17 mouse cellular contexts compared by ENCODE assay signal in the genomic region with DNA sequence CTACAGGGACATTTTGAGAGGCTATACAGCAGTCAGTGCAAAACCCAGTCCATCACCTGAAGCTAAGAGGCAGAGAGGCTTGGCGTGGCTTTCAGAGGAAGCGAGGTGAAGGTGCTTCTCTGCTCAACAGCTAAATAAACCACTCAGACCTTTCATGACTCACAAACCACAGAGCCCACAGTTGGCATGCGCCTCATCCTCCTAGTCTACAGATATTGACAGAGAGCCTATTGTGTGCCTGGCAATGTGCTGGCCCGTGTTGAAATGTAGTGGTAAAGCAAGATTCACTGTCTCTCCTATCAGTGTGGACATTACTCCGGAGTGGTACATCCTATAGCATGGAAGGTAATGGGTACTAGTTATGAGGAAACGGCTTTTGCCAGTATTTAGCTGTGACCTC.
A peak's percentile ranks its signal among the peaks of the same experiment; 100 is the strongest.
DNase-seq lines count a peak whose midpoint lies in the region; ATAC-seq and TF ChIP-seq lines count a peak whose summit lies in the region.
"Had no signal": no experiment of that assay in that cellular context is flagged by ENCODE, and none has a peak within 500 bp of the region (broad histone marks: within the 10 kb centered on the region; RNA-seq: fewer than 3 reads in every experiment).

No protein-coding gene starts in this region.

- in situ Hi-C loops in CH12.LX (cut with MboI; ENCODE audit: low pct_ligation_motif_present, low pct_unique_long_range_greater_than_20kb, low sequenced_read_pairs) = no loop called here

- H3K79me2 ChIP-seq in CH12.LX (replicated peaks; ENCODE audit: control insufficient read depth, extremely low read depth, insufficient read depth, poor library complexity, severe bottlenecking) = no peaks in the 10 kb centered on the region

- H3K27me3 ChIP-seq in CH12.LX (replicated peaks) = no peaks in the 10 kb centered on the region
- H3K27me3 ChIP-seq in splenic B cell, adult 2 months (ENCODE audit: control insufficient read depth, insufficient read depth, low read length, poor library complexity, severe bottlenecking) = no peaks in the 10 kb centered on the region
- H3K27me3 ChIP-seq in hindbrain, embryonic 13.5 days = no peaks in the 10 kb centered on the region
- H3K27me3 ChIP-seq in cerebellum, adult 2 months (ENCODE audit: control insufficient read depth, insufficient read depth, low read length) = no peaks in the 10 kb centered on the region
- H3K27me3 ChIP-seq in heart, embryonic 10.5 days (ENCODE audit: insufficient read depth, poor library complexity, severe bottlenecking) = no peaks in the 10 kb centered on the region
- H3K27me3 ChIP-seq: heart, embryonic 12.5 days; hindbrain, embryonic 12.5 days; midbrain, embryonic 15.5 days had no signal

- H3K9me3 ChIP-seq in CH12.LX (replicated peaks; ENCODE audit: low read length) = no peaks in the 10 kb centered on the region
- no peaks in the 10 kb centered on the region for H3K9me3 ChIP-seq in hindbrain, embryonic 13.5 days
- H3K9me3 ChIP-seq in heart, embryonic 10.5 days = no peaks in the 10 kb centered on the region
- H3K9me3 ChIP-seq: heart, embryonic 12.5 days; hindbrain, embryonic 12.5 days; midbrain, embryonic 15.5 days had no signal

- peak overlapping the region; percentile 26 for H3K27ac ChIP-seq in CH12.LX (ENCODE audit: insufficient read depth, low read depth)
- no peak overlapping the region for H3K27ac ChIP-seq in hindbrain, embryonic 13.5 days
- no peak overlapping the region for H3K27ac ChIP-seq in cerebellum, adult 2 months (ENCODE audit: insufficient read depth, low read length)
- H3K27ac ChIP-seq in heart, embryonic 10.5 days = no peak overlapping the region
- H3K27ac ChIP-seq: hindbrain, embryonic 12.5 days; liver, embryonic 14.5 days; midbrain, embryonic 15.5 days had no signal

- no peak for TF ChIP-seq CTCF in CH12.LX (conservative IDR thresholded peaks at IDR 0.05 in 1 of 2, IDR thresholded peaks at IDR 0.05 in 1 of 2; ENCODE audit: low read depth in 2 of 2, low read length in 2 of 2)
- no peak for TF ChIP-seq CTCF in cerebellum, adult 2 months (IDR thresholded peaks at IDR 0.05; ENCODE audit: borderline replicate concordance, insufficient read depth, low read depth, low read length)

- peak overlapping the region; percentile 35; the same call in 1 of the 2 replicates for H3K4me2 ChIP-seq in CH12.LX (ENCODE audit: insufficient read depth, low read depth, poor library complexity, severe bottlenecking)
- no peak overlapping the region for H3K4me2 ChIP-seq in hindbrain, embryonic 13.5 days
- H3K4me2 ChIP-seq: heart, embryonic 12.5 days; hindbrain, embryonic 12.5 days; midbrain, embryonic 15.5 days had no signal

- H3K9ac ChIP-seq in CH12.LX (ENCODE audit: insufficient read depth, low read depth) = no peak overlapping the region
- no peak overlapping the region for H3K9ac ChIP-seq in hindbrain, embryonic 13.5 days
- H3K9ac ChIP-seq: heart, embryonic 12.5 days; hindbrain, embryonic 12.5 days; liver, embryonic 14.5 days; midbrain, embryonic 15.5 days had no signal

- no peak overlapping the region for H3K4me3 ChIP-seq in CH12.LX (replicated peaks in 1 of 3; ENCODE audit: low read depth in 2 of 3, low read length in 2 of 3, poor library complexity in 1 of 3)
- H3K4me3 ChIP-seq in hindbrain, embryonic 13.5 days = no peak overlapping the region
- H3K4me3 ChIP-seq in cerebellum, adult 2 months (replicated peaks; ENCODE audit: insufficient read depth, low read depth, low read length) = no peak overlapping the region
- H3K4me3 ChIP-seq in heart, embryonic 10.5 days = no peak overlapping the region
- H3K4me3 ChIP-seq: heart, embryonic 12.5 days; hindbrain, embryonic 12.5 days; midbrain, embryonic 15.5 days had no signal

- no peak for TF ChIP-seq POLR2A in CH12.LX (IDR thresholded peaks at IDR 0.05; ENCODE audit: low read depth, low read length)
- no peak for TF ChIP-seq POLR2A in cerebellum, adult 2 months (IDR thresholded peaks at IDR 0.05; ENCODE audit: borderline replicate concordance, insufficient read depth, low read length)

- WGBS in hindbrain, embryonic 13.5 days = 95% methylated on average over 6 of the region's 6 CpGs
- 91% methylated on average over 6 of the region's 6 CpGs for WGBS in cerebellum, adult 2 months
- WGBS in heart, embryonic 10.5 days = 84% methylated on average over 6 of the region's 6 CpGs

- DNase-seq in 3134 (ENCODE audit: extremely low read depth, insufficient read length, low spot score) (peak; percentile 69), CH12.LX (ENCODE audit: extremely low read depth) (peak; percentile 73)
- DNase-seq in splenic B cell, adult 2 months (ENCODE audit: low read depth, low spot score) = peak; percentile 20
- no peak for DNase-seq in spleen, adult 12 weeks (ENCODE audit: low spot score)
- DNase-seq in cerebellum, adult 2 months = no peak
- DNase-seq in heart, embryonic 10.5 days (ENCODE audit: low spot score) = no peak
- DNase-seq: adrenal gland, postnatal 25 days; kidney, adult 11 months; kidney, postnatal 36 days; layer of hippocampus, postnatal 36 days had no signal

- dilution Hi-C loops in CH12.LX (cut with MboI; ENCODE audit: extremely low pct_ligation_motif_present, extremely low pct_unique_long_range_greater_than_20kb, low sequenced_read_pairs) = no loop called here

- TF ChIP-seq RAD21 in CH12.LX (IDR thresholded peaks at IDR 0.05; ENCODE audit: low read depth, low read length) = no peak

- ATAC-seq in hematopoietic stem cell, adult 5-6 weeks (replicated peaks in 1 of 2; ENCODE audit: insufficient read depth in 1 of 2, low FRiP score in 2 of 2, low TSS enrichment in 1 of 2, low read depth in 1 of 2, poor library complexity in 2 of 2, severe bottlenecking in 2 of 2) = peak; percentile 70 to 75
- no peak for ATAC-seq in hindbrain, embryonic 13.5 days (ENCODE audit: low FRiP score)
- ATAC-seq: forebrain, embryonic 14.5 days; midbrain, embryonic 15.5 days had no signal

- peaks cover 15 to 42% of the 10 kb centered on the region in 2 experiments for H3K4me1 ChIP-seq in CH12.LX (ENCODE audit: control insufficient read depth in 1 of 2, insufficient read depth in 2 of 2)
- no peaks in the 10 kb centered on the region for H3K4me1 ChIP-seq in hindbrain, embryonic 13.5 days (replicated peaks)
- H3K4me1 ChIP-seq in cerebellum, adult 2 months (ENCODE audit: control insufficient read depth, insufficient read depth, low read length) = no peaks in the 10 kb centered on the region
- H3K4me1 ChIP-seq in heart, embryonic 10.5 days = no peaks in the 10 kb centered on the region
- H3K4me1 ChIP-seq: hindbrain, embryonic 12.5 days; midbrain, embryonic 15.5 days had no signal

- TF ChIP-seq EP300 in CH12.LX (IDR thresholded peaks at IDR 0.05; ENCODE audit: low read length) = peak; percentile 16

- no peaks in the 10 kb centered on the region for H3K36me3 ChIP-seq in CH12.LX (replicated peaks in 1 of 2; ENCODE audit: control insufficient read depth in 1 of 2, insufficient read depth in 1 of 2, low read length in 1 of 2)
- H3K36me3 ChIP-seq in splenic B cell, adult 2 months (ENCODE audit: control insufficient read depth, insufficient read depth, low read length, poor library complexity, severe bottlenecking) = no peaks in the 10 kb centered on the region
- H3K36me3 ChIP-seq in hindbrain, embryonic 13.5 days = no peaks in the 10 kb centered on the region
- H3K36me3 ChIP-seq in heart, embryonic 10.5 days = no peaks in the 10 kb centered on the region
- H3K36me3 ChIP-seq: heart, embryonic 12.5 days; hindbrain, embryonic 12.5 days; midbrain, embryonic 15.5 days had no signal

TF ChIP-seq in CH12.LX, 34 proteins besides CTCF, POLR2A, EP300 and RAD21:
- peak; percentile 35; the same call in 1 of the 2 replicates for TF ChIP-seq ETS1 (conservative IDR thresholded peaks at IDR 0.05; ENCODE audit: low read depth, low read length)
- TF ChIP-seq NRF1 (IDR thresholded peaks at IDR 0.05; ENCODE audit: low read depth, low read length) = peak; percentile 58; the same call in 1 of the 2 replicates
- TF ChIP-seq MYC (IDR thresholded peaks at IDR 0.05; ENCODE audit: low read depth, low read length) = 0 out of 2 replicates have a peak, but pooled peaks have one; percentile 43
- no peak for TF ChIP-seq TBP (conservative IDR thresholded peaks at IDR 0.05; ENCODE audit: low read depth, low read length)
- TF ChIP-seq CHD2 (IDR thresholded peaks at IDR 0.05; ENCODE audit: low read length) = no peak

Comparison
In these comparisons a context has a peak if more than half of its experiments do, and no peak if none do; other contexts are left out.
1. DNase-seq: peak in 3134 (single experiment), CH12.LX (single experiment) and splenic B cell, adult 2 months (single experiment); none in spleen, adult 12 weeks (single experiment), cerebellum, adult 2 months (0 of 2) and heart, embryonic 10.5 days (single experiment).